Mouse (Mus musculus): Measurements from ENCODE around the gene H2-M5. TPM values are rescaled to one million over a fixed set of nuclear protein-coding genes. Genes with fewer than 3 reads are reported as not detected.

H2-M5 gene
- polyA plus RNA-seq, 1 experiment: 0.32 TPM

- peaks cover 13% of the 10 kb centered on the region for H3K4me1 ChIP-seq (replicated peaks; ENCODE audit: control insufficient read depth, insufficient read depth, low read length)
- DNase-seq: no peak
- no peaks in the 10 kb centered on the region for H3K27me3 ChIP-seq (ENCODE audit: control insufficient read depth, insufficient read depth, low read length)
- 33% methylated on average over 6 of the region's 6 CpGs for WGBS
- H3K36me3 ChIP-seq (ENCODE audit: control insufficient read depth, insufficient read depth, low read length): no peaks in the 10 kb centered on the region
- no peak overlapping the region for H3K4me3 ChIP-seq (ENCODE audit: control insufficient read depth, insufficient read depth, low read length)
- no peak overlapping the region for H3K27ac ChIP-seq (ENCODE audit: control insufficient read depth, insufficient read depth, low read length)
- TF ChIP-seq POLR2A (IDR thresholded peaks at IDR 0.05; ENCODE audit: control insufficient read depth, extremely low read depth, insufficient read depth, low read length, poor library complexity): no peak
- no peak for TF ChIP-seq CTCF (IDR thresholded peaks at IDR 0.05; ENCODE audit: borderline replicate concordance, control insufficient read depth, extremely low read depth, insufficient read depth, low read length, poor library complexity)
Observed at GRCm38 (mm10) chr17:36971172-36971850, 18.0 kb downstream of the H2-M5 start.

GRCm38 (mm10) chr17:36970316-36970890 is 18.9 kb downstream of the H2-M5 start:
- H3K4me3 ChIP-seq (ENCODE audit: control insufficient read depth, insufficient read depth, low read length): no peak overlapping the region
- no peaks in the 10 kb centered on the region for H3K27me3 ChIP-seq (ENCODE audit: control insufficient read depth, insufficient read depth, low read length)
- WGBS: 96% methylated on average over 14 of the region's 14 CpGs
- no peak for DNase-seq
- H3K4me1 ChIP-seq (replicated peaks; ENCODE audit: control insufficient read depth, insufficient read depth, low read length): peaks cover 13% of the 10 kb centered on the region
- no peaks in the 10 kb centered on the region for H3K36me3 ChIP-seq (ENCODE audit: control insufficient read depth, insufficient read depth, low read length)
- no peak overlapping the region for H3K27ac ChIP-seq (ENCODE audit: control insufficient read depth, insufficient read depth, low read length)
- no peak for TF ChIP-seq POLR2A (IDR thresholded peaks at IDR 0.05; ENCODE audit: control insufficient read depth, extremely low read depth, insufficient read depth, low read length, poor library complexity)
- no peak for TF ChIP-seq CTCF (IDR thresholded peaks at IDR 0.05; ENCODE audit: borderline replicate concordance, control insufficient read depth, extremely low read depth, insufficient read depth, low read length, poor library complexity)

- Histone ChIP-seq H3K27me3 (ENCODE audit: control insufficient read depth, insufficient read depth, low read length) (no peaks in the 10 kb centered on the region), H3K36me3 (ENCODE audit: control insufficient read depth, insufficient read depth, low read length) (no peaks in the 10 kb centered on the region), H3K4me1 (replicated peaks; ENCODE audit: control insufficient read depth, insufficient read depth, low read length) (peaks cover 8% of the 10 kb centered on the region; the same call in 1 of the 2 replicates), H3K4me3 (ENCODE audit: control insufficient read depth, insufficient read depth, low read length) (no peak overlapping the region), H3K27ac (ENCODE audit: control insufficient read depth, insufficient read depth, low read length) (no peak overlapping the region)
- no peak for TF ChIP-seq POLR2A (IDR thresholded peaks at IDR 0.05; ENCODE audit: control insufficient read depth, extremely low read depth, insufficient read depth, low read length, poor library complexity)
- no peak for TF ChIP-seq CTCF (IDR thresholded peaks at IDR 0.05; ENCODE audit: borderline replicate concordance, control insufficient read depth, extremely low read depth, insufficient read depth, low read length, poor library complexity)
- DNase-seq: no peak
- 13% methylated on average over 1 of the region's 1 CpGs for WGBS
Observed at GRCm38 (mm10) chr17:36966875-36967274, 22.5 kb downstream of the H2-M5 start.

GRCm38 (mm10) chr17:36961125-36961524 is 28.2 kb downstream of the H2-M5 start:
- Histone ChIP-seq H3K27ac (ENCODE audit: control insufficient read depth, insufficient read depth, low read length) (no peak overlapping the region), H3K36me3 (ENCODE audit: control insufficient read depth, insufficient read depth, low read length) (no peaks in the 10 kb centered on the region), H3K4me1 (replicated peaks; ENCODE audit: control insufficient read depth, insufficient read depth, low read length) (peaks cover 7% of the 10 kb centered on the region), H3K4me3 (ENCODE audit: control insufficient read depth, insufficient read depth, low read length) (no peak overlapping the region), H3K27me3 (ENCODE audit: control insufficient read depth, insufficient read depth, low read length) (no peaks in the 10 kb centered on the region)
- 93% methylated on average over 1 of the region's 1 CpGs for WGBS
- no peak for TF ChIP-seq POLR2A (IDR thresholded peaks at IDR 0.05; ENCODE audit: control insufficient read depth, extremely low read depth, insufficient read depth, low read length, poor library complexity)
- no peak for DNase-seq

- WGBS: 28% methylated on average over 12 of the region's 12 CpGs
- Histone ChIP-seq H3K27ac (ENCODE audit: control insufficient read depth, insufficient read depth, low read length) (no peak overlapping the region), H3K4me3 (ENCODE audit: control insufficient read depth, insufficient read depth, low read length) (peak overlapping the region; percentile 72), H3K4me1 (replicated peaks; ENCODE audit: control insufficient read depth, insufficient read depth, low read length) (peaks cover 7% of the 10 kb centered on the region), H3K36me3 (ENCODE audit: control insufficient read depth, insufficient read depth, low read length) (no peaks in the 10 kb centered on the region), H3K27me3 (ENCODE audit: control insufficient read depth, insufficient read depth, low read length) (no peaks in the 10 kb centered on the region)
- no peak for TF ChIP-seq CTCF (IDR thresholded peaks at IDR 0.05; ENCODE audit: borderline replicate concordance, control insufficient read depth, extremely low read depth, insufficient read depth, low read length, poor library complexity)
- no peak for TF ChIP-seq POLR2A (IDR thresholded peaks at IDR 0.05; ENCODE audit: control insufficient read depth, extremely low read depth, insufficient read depth, low read length, poor library complexity)
- no peak for DNase-seq
Observed at GRCm38 (mm10) chr17:36958884-36959283, 30.5 kb downstream of the H2-M5 start.

- Histone ChIP-seq H3K27me3 (ENCODE audit: control insufficient read depth, insufficient read depth, low read length) (no peaks in the 10 kb centered on the region), H3K36me3 (ENCODE audit: control insufficient read depth, insufficient read depth, low read length) (no peaks in the 10 kb centered on the region), H3K4me3 (ENCODE audit: control insufficient read depth, insufficient read depth, low read length) (peak within 1 kb of the TSS; percentile 72), H3K27ac (ENCODE audit: control insufficient read depth, insufficient read depth, low read length) (no peak within 1 kb of the TSS), H3K4me1 (replicated peaks; ENCODE audit: control insufficient read depth, insufficient read depth, low read length) (peaks cover 7% of the 10 kb centered on the region)
- 1% methylated on average over 46 of the region's 46 CpGs for WGBS
- DNase-seq: peak; percentile 88
- peak; percentile 31; the same call in 1 of the 2 replicates for TF ChIP-seq POLR2A (IDR thresholded peaks at IDR 0.05; ENCODE audit: control insufficient read depth, extremely low read depth, insufficient read depth, low read length, poor library complexity)
- no peak for TF ChIP-seq CTCF (IDR thresholded peaks at IDR 0.05; ENCODE audit: borderline replicate concordance, control insufficient read depth, extremely low read depth, insufficient read depth, low read length, poor library complexity)
Observed at GRCm38 (mm10) chr17:36957999-36958743, 31.2 kb downstream of the H2-M5 start, which contains the start of the genes Znrd1 and Znrd1as. Gene Znrd1 (minus strand): TSS chr17:36958559. Gene Znrd1as (plus strand): TSS chr17:36958592.

Data from thymus, adult 2 months (tissue).